Mouse (Mus musculus) v-Abl transformed pro-B cells (cell line): Measurements from ENCODE around the gene Phkb.

Experiments used
- in situ Hi-C, 2 experiments: fragments of 400-800 bp; cut with MboI; formaldehyde crosslinking; loops; one replicate each; pipeline ENCODE4 v1.15.1; 2025; ENCODE audit not compliant: unreplicated experiment in 2 of 2

The Phkb gene

DNA sequence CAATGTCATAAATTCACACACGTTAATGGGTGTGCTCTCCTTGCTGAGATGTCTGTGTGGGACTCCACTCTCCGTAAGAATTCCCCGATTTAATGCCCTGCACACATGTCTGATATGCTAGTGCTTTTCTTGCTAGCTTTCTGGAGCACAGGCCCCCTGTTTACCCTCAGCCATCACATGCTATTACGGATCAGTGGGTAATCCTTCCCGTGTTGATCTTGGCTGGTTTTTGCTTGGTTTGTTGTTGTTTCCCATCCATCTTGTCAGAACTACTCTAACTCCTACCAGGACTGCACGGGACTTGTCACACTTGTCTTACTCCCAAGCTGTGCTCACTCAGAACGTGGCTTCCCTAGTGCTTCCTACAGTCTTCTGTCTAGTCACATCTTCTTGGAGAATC lies 96.6 kb downstream of the Phkb start:
- in situ Hi-C loops: no loop called here

DNA sequence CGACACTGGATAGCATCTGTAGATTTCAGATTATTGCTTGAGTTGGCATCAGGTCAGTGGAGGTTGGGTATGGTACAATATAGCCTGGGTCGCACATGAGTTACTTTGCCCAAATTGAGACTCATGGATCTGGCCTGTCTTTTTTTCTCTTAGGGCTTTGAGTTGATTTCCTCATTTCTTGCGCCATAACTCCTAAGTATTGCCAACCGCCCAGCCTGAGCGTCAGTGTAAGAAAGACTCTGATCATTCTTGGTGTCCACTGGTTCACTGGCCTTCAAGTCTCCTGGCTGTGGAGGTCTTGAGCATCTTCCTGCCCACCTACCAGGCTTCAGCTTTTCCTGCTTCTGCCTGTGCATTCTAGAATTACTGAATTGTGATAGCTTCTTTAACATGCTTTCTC lies 104.1 kb downstream of the Phkb start:
- in situ Hi-C loops: no loop called here

DNA sequence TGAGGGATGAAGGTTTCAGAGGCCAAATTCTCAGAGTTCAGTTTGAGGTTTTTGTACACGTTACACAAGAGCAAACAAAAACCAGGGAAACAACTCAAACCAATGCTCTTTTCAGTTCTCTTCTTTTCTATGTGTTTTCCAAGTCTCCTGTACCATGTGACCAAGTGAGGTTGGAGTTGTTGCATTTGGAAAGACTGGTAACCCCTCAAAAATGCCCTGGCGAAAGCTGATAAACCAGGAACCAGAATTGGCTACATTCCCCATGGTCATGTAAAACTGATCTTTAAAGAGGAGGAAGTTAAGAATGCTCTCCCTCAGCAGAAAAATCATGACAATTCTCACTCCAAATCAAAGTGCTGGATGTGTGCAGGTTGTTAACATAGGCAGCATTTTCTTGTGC lies 117.6 kb downstream of the Phkb start:
- in situ Hi-C loops: no loop called here

DNA sequence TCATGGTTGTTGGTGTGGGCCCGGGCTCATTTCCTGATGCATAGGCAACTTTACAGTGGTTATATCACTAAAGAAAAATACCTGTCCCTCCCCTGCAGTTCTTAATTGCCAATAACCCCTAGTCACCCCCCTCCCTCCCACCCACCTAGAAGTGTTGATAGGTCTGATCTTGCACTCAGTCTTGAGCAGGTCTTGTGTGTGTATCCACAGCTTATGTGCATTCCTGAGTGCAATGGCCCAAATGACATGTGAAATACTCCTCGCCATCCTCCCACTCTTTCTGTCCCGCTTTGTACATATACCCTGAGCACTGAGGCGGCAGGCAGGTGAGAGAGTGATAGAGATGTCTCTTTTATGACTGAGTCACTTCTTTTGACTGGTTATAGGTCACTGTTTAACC lies 119.1 kb downstream of the Phkb start:
- in situ Hi-C loops: no loop called here

DNA sequence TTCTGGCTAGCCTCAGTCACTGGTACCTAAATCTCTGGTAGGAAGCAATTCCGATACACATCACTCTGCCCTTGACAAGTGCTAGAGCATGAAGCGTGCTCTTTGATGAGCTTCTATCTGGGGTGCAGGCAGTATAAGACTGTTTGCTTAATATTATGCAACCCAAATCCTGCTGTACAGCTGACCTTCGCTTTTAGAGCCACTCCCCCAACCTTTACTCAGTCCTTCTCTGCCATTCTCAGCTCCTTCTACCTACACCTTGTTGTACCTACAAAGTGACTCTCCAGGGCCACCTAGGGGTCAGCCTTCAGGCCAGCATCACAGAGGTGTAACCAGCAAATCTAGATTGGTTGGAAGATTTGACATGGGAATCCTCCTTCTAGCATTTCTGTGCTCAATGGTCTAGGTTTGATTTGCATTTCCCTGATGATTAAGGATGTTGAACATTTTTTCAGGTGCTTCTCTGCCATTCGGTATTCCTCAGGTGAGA lies 136.9 kb downstream of the Phkb start:
- in situ Hi-C loops: no loop called here

DNA sequence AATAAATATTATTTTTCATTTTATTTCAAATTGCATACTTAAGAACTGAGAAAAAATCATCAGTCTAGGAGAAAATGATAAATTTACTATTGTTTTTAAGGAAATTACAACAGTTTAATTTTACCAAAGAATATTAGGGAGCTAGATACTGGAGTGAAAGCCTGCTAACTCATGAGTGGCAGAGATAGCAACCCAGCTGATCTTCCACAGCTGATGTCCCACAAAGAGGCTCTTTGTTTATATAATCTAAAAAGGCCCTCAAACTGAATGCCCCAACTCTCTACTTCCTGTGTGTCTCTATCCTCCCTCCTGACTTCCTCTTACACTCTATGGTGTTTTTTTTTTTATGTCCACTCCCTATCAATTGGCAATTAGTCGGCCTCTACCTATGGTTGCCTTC lies 152.2 kb downstream of the Phkb start:
- in situ Hi-C loops: no loop called here

DNA sequence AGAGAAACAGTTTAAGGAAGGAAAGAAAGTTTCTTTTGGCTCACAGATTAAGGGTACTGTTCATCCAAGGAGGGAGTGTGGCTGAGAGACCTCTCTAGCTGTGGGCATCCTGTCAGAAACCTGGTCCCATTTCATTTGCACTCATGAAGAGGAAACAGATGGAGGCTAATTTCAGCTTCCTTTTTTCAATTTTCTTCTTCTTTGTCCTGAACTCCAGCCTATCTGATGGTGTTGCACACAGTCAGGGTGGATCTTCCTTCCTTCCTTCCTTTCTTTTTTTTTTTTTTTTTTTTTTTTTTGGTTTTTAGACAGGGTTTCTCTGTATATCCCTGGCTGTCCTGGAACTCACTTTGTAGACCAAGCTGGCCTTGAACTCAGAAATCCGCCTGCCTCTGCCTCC lies 152.9 kb downstream of the Phkb start:
- in situ Hi-C loops: no loop called here

DNA sequence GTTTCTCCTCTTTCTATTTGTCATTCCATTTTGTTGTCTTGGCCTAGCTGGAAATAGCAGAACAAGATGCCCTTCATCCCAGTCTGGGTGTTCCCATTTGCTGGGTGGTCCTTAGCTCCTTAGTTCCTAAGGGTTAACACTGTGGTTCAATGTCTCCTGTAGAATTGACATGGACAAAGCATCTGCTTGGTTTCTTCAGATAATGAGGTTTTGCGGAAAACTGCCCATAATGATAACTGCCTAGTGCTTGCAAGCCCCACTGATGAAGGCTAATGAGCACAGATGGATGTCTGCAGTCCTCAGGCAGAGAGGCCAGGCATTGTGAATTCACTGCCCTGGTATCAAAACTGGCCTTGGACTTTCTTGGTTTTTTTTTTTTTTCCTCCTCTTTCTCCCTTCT lies 155.2 kb downstream of the Phkb start:
- in situ Hi-C loops: no loop called here

DNA sequence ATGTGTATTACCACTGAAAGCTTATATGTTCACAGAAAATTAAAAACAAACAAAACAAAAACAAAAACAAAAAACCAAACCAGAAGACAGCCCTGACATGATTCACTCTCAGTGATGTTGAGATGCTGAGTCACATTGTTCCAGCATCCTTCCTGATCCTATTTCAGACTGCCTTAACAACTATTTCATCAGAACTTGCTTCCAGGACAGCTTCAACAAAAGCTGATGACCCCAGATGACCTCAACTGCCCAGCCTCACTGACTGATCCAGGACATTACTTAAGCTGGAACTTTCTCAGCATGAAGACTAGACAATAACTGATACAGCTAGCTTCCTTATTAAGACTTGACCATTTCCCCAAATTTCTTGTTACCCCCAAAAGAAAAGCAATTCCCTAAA lies 165.7 kb downstream of the Phkb start:
- in situ Hi-C loops: no loop called here

DNA sequence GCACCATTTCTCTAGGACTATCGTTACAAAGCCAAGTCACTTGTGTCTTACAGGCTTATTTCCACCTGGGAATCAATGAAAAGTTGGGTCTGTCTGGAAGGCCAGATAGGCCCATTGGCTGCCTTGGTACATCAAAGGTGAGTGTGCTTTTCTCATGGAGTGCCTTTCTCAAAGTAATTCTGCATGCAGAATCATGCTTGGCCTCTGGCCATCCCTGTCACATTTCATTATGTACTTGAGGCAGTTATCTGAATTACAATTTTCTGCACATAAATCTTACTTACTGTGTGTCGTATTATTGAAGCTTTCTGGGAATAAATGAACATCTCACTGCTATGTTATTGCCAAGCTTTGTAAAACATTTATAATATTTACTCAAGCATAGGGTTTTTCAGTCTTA lies 176.0 kb downstream of the Phkb start:
- in situ Hi-C loops: no loop called here

DNA sequence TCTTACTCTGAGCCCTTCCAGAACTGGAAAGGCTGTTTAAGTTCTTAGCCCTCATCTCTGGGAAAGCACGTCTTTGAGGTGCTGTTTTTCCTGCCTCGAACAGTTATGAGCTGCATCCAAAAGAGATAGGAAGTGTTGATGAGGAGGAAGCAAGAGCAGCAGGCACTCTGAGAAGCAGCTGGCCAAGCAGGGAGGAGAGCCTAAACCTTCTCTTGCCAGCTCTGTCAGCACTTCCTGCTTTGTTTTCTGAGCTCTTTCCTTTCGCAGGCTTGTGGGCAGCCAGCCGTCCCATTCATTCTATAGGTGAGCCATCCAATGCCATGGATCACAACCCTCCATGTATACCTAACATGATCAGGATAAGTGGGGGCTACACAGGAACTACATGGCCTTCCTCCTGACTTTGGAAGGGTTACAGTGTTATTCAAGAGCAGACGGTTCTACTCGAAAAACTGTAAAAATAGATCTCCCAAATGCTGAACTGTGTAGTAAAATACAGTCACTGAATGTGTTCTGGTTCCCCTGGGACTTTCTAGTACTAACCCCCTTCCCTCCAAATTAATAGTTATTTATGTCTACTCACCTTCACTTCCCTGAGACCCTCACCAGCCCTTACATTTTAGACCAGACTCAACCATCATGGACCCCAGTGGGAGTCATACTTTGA lies 188.0 kb downstream of the Phkb start:
- in situ Hi-C loops: no loop called here

DNA sequence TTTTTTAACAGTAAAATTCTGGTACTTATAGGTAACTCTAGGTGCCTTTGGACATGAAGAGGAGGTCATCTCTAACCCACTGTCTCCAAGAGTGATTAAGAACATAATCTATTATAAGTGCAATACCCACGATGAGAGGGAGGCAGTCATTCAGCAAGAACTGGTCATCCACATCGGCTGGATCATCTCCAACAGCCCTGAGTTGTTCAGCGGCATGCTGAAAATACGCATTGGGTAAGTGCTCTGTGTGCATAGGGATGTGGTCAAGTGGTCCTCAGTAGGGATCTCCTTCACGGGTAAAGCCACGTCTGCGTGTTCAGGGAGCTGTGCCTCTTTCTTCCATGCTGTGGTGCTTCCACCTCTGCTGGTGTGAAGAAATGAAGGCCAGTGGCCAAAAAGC lies 188.7 kb downstream of the Phkb start:
- in situ Hi-C loops: no loop called here

DNA sequence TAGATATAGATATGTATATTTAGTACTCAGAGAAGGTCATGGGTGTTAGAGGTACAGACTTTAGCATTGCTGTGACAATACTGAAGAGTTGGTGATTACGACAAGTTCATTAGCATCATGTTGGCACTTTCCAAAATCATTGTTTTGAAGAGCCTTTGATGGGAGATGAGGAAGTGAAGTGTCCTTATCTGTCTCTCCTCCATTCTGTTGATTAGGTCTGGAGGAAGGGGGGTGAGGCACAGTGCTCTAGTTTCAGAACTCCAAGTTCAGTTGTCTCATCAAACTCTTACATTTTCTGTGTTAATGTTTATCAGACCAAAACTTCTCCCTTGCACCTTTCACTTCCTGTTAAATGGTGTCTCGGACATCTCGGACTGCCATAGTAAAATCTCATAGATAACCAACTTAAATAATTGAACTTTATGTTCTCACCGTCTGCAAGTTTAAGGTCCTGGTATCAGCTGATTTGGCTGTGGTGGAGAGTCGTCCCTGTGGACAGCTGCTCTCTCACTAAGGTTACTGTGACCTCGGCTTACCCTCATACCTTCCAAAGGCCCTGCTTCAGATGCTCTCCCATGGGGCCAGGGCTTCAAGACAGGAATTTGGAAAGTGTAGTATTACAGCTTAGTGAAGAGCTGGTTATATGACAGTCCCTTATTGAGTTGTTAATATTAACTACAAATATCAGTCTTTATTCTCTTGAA lies 194.1 kb downstream of the Phkb start:
- in situ Hi-C loops: no loop called here

DNA sequence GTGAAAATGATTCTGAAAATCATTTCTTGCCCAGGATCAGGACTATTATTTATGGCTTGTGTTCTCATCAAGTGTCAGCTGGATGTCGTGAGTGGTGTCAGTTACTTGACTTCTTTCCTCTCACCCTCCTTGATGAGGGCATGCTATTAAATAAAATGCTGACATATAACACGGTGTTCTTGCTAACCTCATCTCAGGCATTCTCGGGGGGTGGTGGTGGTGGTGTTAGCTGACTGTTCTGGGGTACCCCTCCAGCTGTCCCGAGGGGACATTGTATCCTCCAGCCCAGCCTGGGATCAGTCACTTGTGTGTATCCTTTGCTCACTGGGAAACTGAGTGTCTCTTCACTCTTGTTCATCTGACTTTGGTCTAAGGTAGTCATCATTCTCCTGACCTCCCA lies 194.6 kb downstream of the Phkb start:
- in situ Hi-C loops: no loop called here

DNA sequence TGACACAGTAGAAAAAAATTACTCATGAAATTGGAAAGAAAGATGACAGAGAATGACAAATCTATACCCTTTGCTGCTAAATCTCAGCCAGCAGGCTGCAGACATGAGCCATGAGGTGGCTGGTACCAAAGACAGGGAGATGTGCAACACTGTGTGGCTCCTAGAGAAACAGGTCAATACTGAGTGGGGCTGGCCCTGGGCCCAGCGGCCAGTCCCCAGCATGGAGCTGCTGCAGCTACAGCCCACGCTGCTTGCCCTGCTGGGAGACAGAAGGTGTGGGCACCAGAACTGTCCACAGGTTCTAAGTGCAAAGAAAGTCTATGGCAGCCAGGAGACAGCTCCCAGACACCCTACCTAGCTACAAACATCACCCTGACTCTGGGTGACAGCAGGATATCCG lies 197.7 kb downstream of the Phkb start:
- in situ Hi-C loops: no loop called here

DNA sequence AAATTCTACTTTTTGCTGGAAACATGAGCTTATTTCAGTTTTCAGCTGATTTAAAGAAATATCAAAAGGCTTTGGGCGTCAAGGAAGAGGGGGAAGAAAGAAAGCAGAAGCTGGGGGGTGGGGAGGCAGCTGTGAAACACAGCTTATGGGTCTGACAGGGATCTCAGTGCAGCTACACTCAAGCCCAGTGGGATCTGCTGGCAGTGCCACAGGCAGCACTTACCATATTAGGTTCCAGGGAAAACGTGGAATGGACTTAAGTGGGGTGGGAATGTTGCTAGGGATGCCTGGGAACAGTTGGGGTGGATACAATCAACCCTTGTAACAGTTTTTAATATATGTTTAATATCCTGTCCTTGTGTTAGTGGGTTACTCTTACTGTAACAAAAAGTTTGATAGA lies 201.3 kb downstream of the Phkb start:
- in situ Hi-C loops: no loop called here

DNA sequence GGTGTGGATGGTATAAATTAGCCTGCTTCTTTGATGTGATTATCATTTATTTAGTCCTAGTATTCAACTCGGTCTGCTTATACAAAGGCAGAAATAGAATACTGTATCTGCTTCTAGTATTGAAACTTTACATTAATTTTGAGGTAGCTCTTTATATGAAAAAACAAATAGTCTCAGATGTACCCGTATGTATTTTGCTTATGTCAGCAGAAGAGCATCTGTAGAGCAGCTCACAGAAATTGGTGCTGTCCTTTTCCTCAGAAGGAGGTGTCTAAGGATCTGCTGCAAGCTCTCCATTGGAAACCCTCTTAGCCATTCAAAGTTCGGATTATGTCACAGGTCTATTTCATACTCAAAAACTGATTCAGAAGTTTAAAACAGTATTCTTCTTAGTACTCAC lies 210.1 kb downstream of the Phkb start:
- in situ Hi-C loops: loop anchor here (5.0 to 25.0 kb wide), 3 partner anchors 349 to 861 kb away; partner anchors contain the start of gene Neto2 (in 1 of the 2)

DNA sequence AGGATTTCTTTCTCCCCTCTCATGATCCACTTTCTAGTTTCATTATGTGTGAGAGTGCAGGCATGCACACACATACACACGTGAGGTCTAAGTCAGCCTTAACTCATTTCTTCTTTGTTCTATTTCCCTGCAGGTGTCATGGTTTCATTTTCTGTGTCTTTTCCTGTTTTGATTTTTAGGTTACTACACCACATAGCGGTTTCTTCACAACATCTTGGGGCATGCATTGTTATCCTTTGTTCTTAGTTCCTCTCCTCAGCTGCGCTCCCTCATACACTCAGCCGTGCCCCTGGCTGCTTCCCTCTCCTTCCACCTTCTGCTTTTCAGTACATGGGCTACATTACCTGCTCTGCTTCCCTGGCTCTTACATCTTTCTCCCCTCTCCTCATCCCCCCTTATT lies 211.2 kb downstream of the Phkb start:
- in situ Hi-C loops: loop anchor here (5.0 to 25.0 kb wide), 3 partner anchors 350 to 860 kb away; partner anchors contain the start of gene Neto2 (in 1 of the 2)

DNA sequence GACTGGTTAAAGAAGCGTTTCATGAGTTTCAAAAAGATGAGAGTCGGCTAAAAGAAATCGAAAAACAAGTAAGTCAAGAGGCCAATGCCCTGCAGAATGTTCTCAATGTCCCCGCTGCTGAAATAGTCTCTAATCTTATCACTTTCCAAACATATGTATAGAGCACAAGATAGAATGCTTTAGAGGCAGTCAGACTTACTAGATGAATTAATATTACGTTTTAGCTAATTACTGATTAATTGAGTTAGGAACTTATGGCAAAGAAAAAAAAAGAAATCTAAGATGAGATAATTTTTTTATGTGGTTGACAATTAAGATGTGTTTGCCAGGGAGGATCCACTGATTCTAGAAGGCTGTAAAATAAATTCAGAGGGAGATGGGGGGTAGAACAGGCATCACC lies 217.9 kb downstream of the Phkb start:
- in situ Hi-C loops: loop anchor here (5.0 to 25.0 kb wide), 2 partner anchors 524 to 854 kb away; partner anchors contain the start of gene Abcc12 (in 1 of the 2)

DNA sequence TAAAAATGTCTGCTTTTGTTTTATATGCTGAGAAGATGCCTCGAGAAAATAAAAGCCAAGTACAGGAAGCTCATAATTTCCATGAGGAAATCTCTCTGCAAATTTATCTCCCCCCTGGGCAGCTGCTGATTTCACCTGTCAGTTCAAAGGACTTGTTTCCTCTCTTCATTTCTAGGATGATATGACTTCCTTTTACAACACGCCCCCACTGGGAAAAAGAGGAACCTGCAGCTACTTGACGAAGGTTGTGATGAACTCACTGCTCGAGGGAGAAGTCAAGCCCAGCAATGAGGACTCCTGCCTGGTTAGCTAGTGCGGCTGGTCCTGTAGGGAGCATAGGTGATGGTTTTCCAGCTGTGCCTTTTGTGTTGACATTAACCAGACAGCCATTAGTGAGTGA lies 218.4 kb downstream of the Phkb start:
- in situ Hi-C loops: loop anchor here (5.0 to 25.0 kb wide), 2 partner anchors 523 to 853 kb away; partner anchors contain the start of gene Abcc12 (in 1 of the 2)

DNA sequence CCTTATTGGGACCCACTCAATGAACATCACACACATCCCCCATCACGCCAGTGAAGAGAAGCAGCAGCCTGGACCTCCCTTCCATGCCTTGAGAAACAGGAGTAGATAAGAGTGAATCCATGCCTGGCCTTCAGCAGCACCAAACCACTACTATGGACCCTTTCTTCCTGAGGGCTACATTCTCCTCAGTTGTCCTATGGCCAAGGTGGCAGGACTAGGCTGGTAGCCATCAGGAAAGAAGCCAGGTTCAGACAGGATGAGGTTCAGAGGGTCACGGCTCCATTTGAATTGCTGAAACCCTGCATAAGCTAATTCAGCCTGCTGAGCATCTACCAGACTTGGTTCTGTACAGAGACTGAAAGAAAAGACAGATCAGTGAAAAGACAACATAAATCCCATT lies 222.7 kb downstream of the Phkb start:
- in situ Hi-C loops: loop anchor here in 1 of 2 experiments (25.0 kb wide), 1 partner anchor 849 kb away; no protein-coding TSS in a partner anchor

DNA sequence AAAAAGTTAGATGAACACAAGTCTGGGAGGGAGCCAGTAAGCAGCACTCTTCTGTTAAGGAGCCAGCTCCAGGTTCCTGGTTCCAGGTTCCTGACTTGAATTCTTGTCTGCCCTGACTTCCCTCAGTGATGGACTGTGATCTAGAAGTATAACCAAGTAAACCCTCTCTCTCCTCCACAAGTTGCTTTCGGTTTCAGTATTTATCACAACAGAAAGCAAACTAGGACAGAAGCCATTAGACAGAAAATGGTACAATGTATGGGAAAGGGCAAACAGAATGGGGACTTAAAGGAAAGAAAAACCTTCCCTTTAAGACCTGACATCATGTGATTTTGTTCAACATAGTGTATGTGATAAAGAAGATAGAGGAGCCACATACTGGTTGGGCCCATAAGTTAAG lies 238.7 kb downstream of the Phkb start:
- in situ Hi-C loops: no loop called here
